Mouse (Mus musculus) liver, embryonic 16.5 days (tissue): Measurements from ENCODE around the gene Sirt6. TPM values are rescaled to one million over a fixed set of nuclear protein-coding genes. Genes with fewer than 3 reads are reported as not detected.

Source experiments
- ATAC-seq: fragments of 200-750 bp; cut with Nextera tagmentation; 2 replicates; pipeline ENCODE4 v1.8.0; 2017; ENCODE audit warnings: low read depth, mild to moderate bottlenecking, moderate number of reproducible peaks, moderate library complexity
- H3K27ac ChIP-seq: fragments of 300-500 bp; sonication (generic); 2 replicates; pipeline ENCODE4 v1.5.1; 2014; ENCODE audit warnings: mild to moderate bottlenecking, low read length
- H3K27me3 ChIP-seq: fragments of 300-500 bp; sonication (generic); 2 replicates; pipeline ENCODE4 v1.6.1; 2014; ENCODE audit warnings: low read depth, low read length, mixed read lengths; ENCODE audit not compliant: control insufficient read depth, insufficient read depth
- H3K36me3 ChIP-seq: fragments of 300-500 bp; sonication (generic); 2 replicates; pipeline ENCODE4 v1.6.1; 2014; ENCODE audit warnings: mild to moderate bottlenecking; ENCODE audit not compliant: control insufficient read depth, insufficient read depth
- H3K4me1 ChIP-seq: fragments of 300-500 bp; sonication (generic); 2 replicates; pipeline ENCODE4 v1.6.1; 2014; ENCODE audit warnings: low read depth, low read length, mixed read lengths; ENCODE audit not compliant: control insufficient read depth
- H3K4me2 ChIP-seq: fragments of 300-500 bp; sonication (generic); 2 replicates; pipeline ENCODE4 v1.6.1; 2014; ENCODE audit warnings: low read depth, low read length, mixed read lengths
- H3K4me3 ChIP-seq: fragments of 300-500 bp; sonication (generic); 2 replicates; pipeline ENCODE4 v1.5.1; 2014; ENCODE audit warnings: low read depth, mild to moderate bottlenecking, low read length
- H3K9ac ChIP-seq: fragments of 300-500 bp; sonication (generic); 2 replicates; pipeline ENCODE4 v1.6.1; 2014; ENCODE audit warnings: low read depth, low read length
- H3K9me3 ChIP-seq: fragments of 300-500 bp; sonication (generic); replicated peaks from 2 replicates; pipeline ENCODE4 v1.6.1; 2016; ENCODE audit warnings: low read length; ENCODE audit not compliant: control insufficient read depth
- WGBS: fragments of 180-500 bp; shearing (Covaris S2); extraction: QIAGEN DNeasy Blood & Tissue Kit; methylation state at CpG from one replicate; pipeline ENCODE4 v1.1.7; 2014; ENCODE audit not compliant: insufficient replicate concordance; 5-methylcytosine and 5-hydroxymethylcytosine counted together
- polyA plus RNA-seq: library from polyadenylated mRNA; unstranded; fragments of >200 nt; fragmentation: Nextera tagmentation; extraction: Ambion mirVana; gene quantifications from 2 replicates; pipeline ENCODE4 v1.2.1, GENCODE M21; 2015

Sirt6 gene
- polyA plus RNA-seq, 1 experiment from 2014 or later = 8.1 TPM

DNA sequence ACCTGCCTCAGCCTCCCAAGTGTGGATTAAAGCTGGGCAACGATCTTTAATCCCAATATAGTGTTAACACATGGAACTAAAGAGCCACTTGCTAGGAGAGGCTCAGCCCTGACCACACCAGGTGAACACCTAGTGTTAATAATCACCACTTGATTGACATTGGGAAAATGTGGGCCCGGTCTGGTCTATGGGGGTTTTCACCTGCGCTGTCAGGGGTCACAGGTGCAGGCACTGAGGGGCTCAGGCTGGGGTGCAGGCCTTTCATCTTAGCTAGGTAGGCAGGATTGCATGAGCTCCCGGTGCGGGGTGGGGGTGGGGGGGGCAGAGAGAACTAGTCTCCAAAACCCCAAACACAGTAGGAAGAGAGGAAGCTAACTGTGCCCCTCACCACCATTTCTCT, 28.0 kb downstream of the Sirt6 start:
- Histone ChIP-seq H3K4me2 (no peak overlapping the region), H3K4me3 (no peak overlapping the region), H3K27me3 (peaks cover 25% of the 10 kb centered on the region), H3K27ac (no peak overlapping the region), H3K4me1 (peaks cover 41% of the 10 kb centered on the region), H3K9ac (no peak overlapping the region), H3K9me3 (no peaks in the 10 kb centered on the region), H3K36me3 (no peaks in the 10 kb centered on the region)
- no peak for ATAC-seq
- whole genome bisulfite sequencing = 56% methylated on average over 5 of the region's 5 CpGs

DNA sequence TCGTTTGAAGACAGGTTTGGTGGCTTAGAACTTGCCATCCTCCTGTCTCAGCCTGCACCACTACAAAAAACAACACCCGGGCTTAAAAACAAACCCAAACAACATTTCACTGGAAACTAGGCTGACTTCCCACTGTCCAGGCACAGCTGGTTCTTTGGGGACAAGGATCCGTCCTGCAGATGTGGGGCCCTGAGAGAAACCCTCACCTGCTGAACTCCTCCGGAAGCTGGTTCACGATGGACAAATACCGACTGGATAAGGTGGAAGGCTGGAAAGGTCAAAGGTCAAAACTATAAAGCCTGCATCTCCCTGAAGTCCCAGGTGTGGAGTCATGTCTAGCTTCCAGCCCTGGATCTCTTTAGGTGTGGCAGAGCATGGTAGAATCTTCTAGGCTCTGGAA, 28.7 kb downstream of the Sirt6 start:
- ATAC-seq = no peak
- Histone ChIP-seq H3K4me3 (no peak overlapping the region), H3K4me1 (peaks cover 37% of the 10 kb centered on the region), H3K36me3 (no peaks in the 10 kb centered on the region), H3K27me3 (peaks cover 29% of the 10 kb centered on the region), H3K4me2 (no peak overlapping the region), H3K9me3 (no peaks in the 10 kb centered on the region), H3K27ac (no peak overlapping the region), H3K9ac (no peak overlapping the region)
- 37% methylated on average over 6 of the region's 6 CpGs for WGBS

DNA sequence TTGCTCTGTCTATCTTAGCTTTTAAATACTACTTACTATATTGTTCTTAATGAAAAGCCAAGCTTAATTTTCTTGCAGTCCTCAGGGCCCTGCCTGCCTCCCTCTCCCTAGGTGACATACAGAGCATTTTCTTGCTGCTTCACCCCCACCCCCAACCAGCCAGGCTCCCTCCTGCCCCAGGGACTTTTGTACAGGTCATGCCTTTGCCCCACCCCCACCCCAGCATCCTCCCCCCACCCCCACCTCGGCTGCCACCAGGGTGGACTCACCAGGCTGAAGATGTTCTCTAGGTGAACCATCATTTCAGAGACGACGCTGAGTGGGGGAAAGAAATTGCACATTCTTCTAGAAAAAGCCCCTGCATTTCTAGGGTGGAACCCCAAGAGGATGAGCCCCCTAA, 29.3 kb downstream of the Sirt6 start:
- H3K4me3 ChIP-seq = no peak overlapping the region
- no peak for ATAC-seq
- peaks cover 37% of the 10 kb centered on the region for H3K4me1 ChIP-seq
- WGBS = 45% methylated on average over 3 of the region's 3 CpGs
- H3K9ac ChIP-seq = no peak overlapping the region
- no peaks in the 10 kb centered on the region for H3K9me3 ChIP-seq
- H3K4me2 ChIP-seq = no peak overlapping the region
- no peak overlapping the region for H3K27ac ChIP-seq
- H3K27me3 ChIP-seq = peaks cover 29% of the 10 kb centered on the region
- no peaks in the 10 kb centered on the region for H3K36me3 ChIP-seq

DNA sequence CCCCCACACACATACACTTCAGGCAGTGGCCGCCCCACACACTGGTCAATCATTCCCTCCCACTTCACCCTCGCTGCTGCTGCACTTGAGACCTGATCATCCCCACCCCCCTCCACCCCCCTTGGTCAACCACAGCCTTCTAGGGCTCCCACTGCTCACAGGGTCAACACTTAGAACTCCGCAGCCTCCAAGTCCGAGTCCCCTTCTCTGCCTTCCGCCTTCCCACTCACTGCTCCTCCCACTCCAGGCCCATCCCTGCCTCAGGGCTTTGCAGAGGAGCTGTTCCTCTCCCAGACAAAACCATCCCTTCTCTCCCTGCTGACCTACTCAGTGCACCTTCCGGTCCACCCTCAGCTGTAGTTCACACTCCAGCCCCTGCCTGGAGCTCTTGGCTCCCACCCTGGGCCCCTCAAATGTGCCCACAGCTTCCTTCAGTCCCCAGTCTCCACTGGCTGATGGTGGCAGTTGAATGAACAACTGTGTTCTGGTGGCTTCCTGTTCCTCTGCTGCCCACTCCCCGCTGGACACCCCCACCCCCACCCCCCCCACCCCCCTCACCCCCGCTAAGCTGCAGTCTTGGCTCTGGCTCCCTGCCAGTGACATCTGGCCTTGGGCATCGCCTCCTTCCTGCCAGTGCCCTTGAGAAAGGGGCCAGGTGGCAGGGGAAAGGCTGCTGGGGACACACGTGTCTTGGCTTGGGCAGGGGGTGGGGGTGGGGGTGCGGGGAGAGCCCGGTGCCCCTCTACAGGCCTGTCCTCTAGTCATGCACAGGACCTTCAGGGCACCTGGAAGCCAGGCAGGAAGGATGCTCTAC, 30.3 kb downstream of the Sirt6 start:
- Histone ChIP-seq H3K9me3 (no peaks in the 10 kb centered on the region), H3K36me3 (no peaks in the 10 kb centered on the region), H3K4me2 (peak overlapping the region; percentile 49), H3K27me3 (peaks cover 29% of the 10 kb centered on the region), H3K9ac (no peak overlapping the region; the same call in 1 of the 2 replicates), H3K4me1 (peaks cover 31% of the 10 kb centered on the region), H3K4me3 (peak overlapping the region; percentile 22; the same call in 1 of the 2 replicates), H3K27ac (no peak overlapping the region)
- 5% methylated on average over 12 of the region's 12 CpGs for WGBS
- no peak for ATAC-seq

DNA sequence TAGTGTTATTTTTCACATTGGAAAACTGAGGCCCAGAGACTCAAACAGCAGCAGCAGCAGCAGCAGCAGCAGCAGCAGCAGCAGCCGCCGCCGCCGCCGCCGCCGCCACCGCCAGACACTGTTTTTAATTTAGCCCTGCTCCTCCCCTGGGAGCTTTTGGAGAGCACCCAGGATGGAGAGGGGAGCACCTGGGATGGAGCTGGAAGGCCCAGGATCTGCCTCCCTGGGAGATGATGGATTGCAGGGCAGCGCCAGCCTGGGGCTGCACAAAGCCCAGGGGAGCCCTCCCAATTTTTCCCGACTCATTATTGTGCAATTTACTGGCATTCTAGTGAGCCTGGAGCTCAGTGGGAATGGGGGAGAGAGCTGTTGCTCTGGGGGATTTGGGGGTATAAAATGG, 31.0 kb downstream of the Sirt6 start:
- 9% methylated on average over 10 of the region's 10 CpGs for WGBS
- no peaks in the 10 kb centered on the region for H3K36me3 ChIP-seq
- no peak overlapping the region for H3K9ac ChIP-seq
- ATAC-seq = no peak
- H3K27me3 ChIP-seq = peaks cover 29% of the 10 kb centered on the region
- no peak overlapping the region for H3K27ac ChIP-seq
- peak overlapping the region; percentile 49 for H3K4me2 ChIP-seq
- no peaks in the 10 kb centered on the region for H3K9me3 ChIP-seq
- peak overlapping the region; percentile 18; the same call in 1 of the 2 replicates for H3K4me3 ChIP-seq
- peaks cover 26% of the 10 kb centered on the region for H3K4me1 ChIP-seq

DNA sequence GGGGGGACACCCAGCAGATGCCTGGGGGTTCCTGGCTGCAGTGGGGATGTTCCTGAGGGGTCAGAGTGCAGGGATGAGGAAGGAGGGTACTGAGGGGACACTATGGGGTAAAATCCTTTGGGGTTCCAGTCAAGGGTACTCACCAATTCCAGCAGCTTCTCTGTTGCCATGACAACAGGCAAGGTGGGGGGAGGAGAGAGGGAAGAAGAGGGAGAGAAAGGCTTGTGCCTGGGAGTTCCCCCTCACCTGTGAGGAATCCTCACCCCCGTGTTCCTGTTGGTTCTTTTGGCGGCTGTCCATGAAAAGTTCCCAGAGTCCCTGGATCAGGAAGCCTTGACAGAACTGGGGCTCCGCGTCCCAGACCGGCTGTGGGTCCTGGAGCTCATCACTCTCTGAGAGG, 32.0 kb downstream of the Sirt6 start:
- peaks cover 16% of the 10 kb centered on the region for H3K4me1 ChIP-seq

DNA sequence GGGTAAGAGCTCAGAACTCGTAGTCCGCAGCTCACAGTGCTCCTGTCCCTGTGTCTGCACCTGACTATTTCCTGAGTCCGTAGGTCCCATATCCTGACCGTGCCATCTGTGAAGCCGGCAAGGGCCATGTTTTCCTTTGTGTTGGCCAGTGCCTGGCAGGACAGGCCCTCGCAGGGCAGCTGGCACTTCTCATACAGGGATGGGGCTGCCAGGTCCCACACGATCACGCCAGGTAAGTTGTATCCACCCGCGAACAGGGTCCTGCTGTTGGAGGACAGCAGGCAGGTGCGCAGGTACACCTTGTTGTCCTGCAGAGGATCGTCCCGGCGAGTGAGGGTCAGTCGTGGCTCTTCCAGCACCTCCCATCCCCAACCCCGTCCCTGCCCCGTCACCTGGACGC, 33.7 kb downstream of the Sirt6 start:
- Histone ChIP-seq H3K4me3 (no peak overlapping the region), H3K4me2 (no peak overlapping the region), H3K9ac (no peak overlapping the region), H3K9me3 (no peaks in the 10 kb centered on the region), H3K27me3 (peaks cover 29% of the 10 kb centered on the region), H3K27ac (no peak overlapping the region), H3K36me3 (no peaks in the 10 kb centered on the region), H3K4me1 (peaks cover 8% of the 10 kb centered on the region)
- 71% methylated on average over 18 of the region's 18 CpGs for WGBS
- ATAC-seq = no peak

More for the DNA sequence above, 32.0 kb downstream of the Sirt6 start:
- 51% methylated on average over 5 of the region's 5 CpGs for WGBS
- H3K36me3 ChIP-seq = no peaks in the 10 kb centered on the region
- no peaks in the 10 kb centered on the region for H3K9me3 ChIP-seq
- no peak overlapping the region for H3K4me2 ChIP-seq
- peaks cover 29% of the 10 kb centered on the region for H3K27me3 ChIP-seq
- H3K27ac ChIP-seq = no peak overlapping the region
- ATAC-seq = no peak
- H3K4me3 ChIP-seq = no peak overlapping the region
- no peak overlapping the region for H3K9ac ChIP-seq

DNA sequence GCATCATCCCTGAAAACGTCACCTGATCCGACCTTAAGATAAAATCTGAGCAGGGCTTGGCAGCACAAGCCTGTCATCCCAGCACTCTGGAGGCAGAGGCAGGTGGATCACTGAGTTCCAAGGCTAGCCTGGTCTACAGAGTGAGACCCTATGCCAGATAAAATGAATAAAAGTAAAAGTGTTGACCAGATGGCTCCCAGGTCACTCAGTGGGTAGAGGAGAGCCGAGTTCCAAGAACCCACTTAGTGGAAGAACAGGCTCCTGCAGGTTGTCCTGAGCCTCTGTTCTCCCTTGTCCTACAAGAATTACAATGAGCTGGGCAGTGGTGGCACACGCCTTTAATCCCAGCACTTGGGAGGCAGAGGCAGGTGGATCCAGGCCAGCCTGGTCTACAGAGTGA, 34.4 kb downstream of the Sirt6 start:
- no peak overlapping the region for H3K4me3 ChIP-seq
- peaks cover 8% of the 10 kb centered on the region for H3K4me1 ChIP-seq
- H3K9ac ChIP-seq = no peak overlapping the region
- H3K27me3 ChIP-seq = peaks cover 29% of the 10 kb centered on the region
- ATAC-seq = no peak
- H3K9me3 ChIP-seq = no peaks in the 10 kb centered on the region
- WGBS = 48% methylated on average over 4 of the region's 4 CpGs
- H3K4me2 ChIP-seq = no peak overlapping the region
- H3K36me3 ChIP-seq = no peaks in the 10 kb centered on the region
- H3K27ac ChIP-seq = no peak overlapping the region

DNA sequence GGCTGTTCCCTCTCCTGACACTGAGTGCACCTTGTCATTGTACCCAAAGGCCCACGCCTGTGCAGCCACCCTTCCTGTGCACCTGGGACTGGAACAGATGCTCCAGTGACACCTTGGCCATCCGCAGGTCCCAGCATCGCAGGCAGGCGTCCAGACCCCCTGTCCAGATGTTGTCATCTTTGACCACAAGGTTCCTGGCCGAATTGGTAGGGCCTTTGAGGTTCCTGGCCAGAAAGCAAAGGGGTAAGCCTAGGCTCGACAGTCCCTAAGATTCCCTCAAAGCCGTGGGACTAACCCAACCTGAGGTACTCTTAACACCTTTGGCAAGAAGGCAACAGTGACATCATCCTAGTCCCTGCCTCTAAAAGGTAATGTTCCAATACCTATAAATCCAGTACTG, 35.0 kb downstream of the Sirt6 start:
- H3K27me3 ChIP-seq = peaks cover 27% of the 10 kb centered on the region

More for the DNA sequence above, 35.0 kb downstream of the Sirt6 start:
- no peaks in the 10 kb centered on the region for H3K36me3 ChIP-seq
- no peak overlapping the region for H3K4me3 ChIP-seq
- peaks cover 8% of the 10 kb centered on the region for H3K4me1 ChIP-seq
- no peaks in the 10 kb centered on the region for H3K9me3 ChIP-seq
- no peak overlapping the region for H3K9ac ChIP-seq
- no peak overlapping the region for H3K27ac ChIP-seq
- ATAC-seq = no peak
- 53% methylated on average over 7 of the region's 7 CpGs for WGBS
- no peak overlapping the region for H3K4me2 ChIP-seq
